ENCODE assay signal across 30 mouse cellular contexts in the genomic region with DNA sequence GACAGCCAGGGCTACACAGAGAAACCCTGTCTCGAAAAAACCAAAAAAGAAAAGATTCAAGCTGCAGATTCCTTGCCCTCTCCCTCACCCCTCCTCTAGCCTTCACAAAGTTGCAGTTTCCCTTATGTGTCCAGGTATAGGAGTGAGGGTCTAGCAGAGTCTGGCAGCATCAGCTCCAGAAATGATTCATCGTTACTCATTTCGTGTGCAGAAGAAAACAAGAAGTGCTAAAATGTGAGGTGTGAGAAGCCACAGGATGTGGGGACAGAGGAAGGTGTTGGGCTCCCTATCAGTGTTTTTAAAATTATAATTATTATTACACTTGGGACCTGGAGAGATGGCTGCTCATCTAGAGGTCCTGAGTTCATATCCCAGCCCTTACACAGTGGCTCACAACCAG. TPM values are rescaled to one million over a fixed set of nuclear protein-coding genes. Genes with fewer than 3 reads are reported as not detected.
A peak's percentile ranks its signal among the peaks of the same experiment; 100 is the strongest.
DNase-seq lines count a peak whose midpoint lies in the region; ATAC-seq and TF ChIP-seq lines count a peak whose summit lies in the region.
"Had no signal": no experiment of that assay in that cellular context is flagged by ENCODE, and none has a peak within 500 bp of the region (broad histone marks: within the 10 kb centered on the region; RNA-seq: fewer than 3 reads in every experiment).

No protein-coding gene starts in this region.

- H3K4me2 ChIP-seq in CH12.LX (ENCODE audit: insufficient read depth, low read depth, poor library complexity, severe bottlenecking): no peak overlapping the region
- no peak overlapping the region for H3K4me2 ChIP-seq in intestine, embryonic 16.5 days (ENCODE audit: low read depth, low read length)
- H3K4me2 ChIP-seq in midbrain, embryonic 13.5 days (replicated peaks): no peak overlapping the region
- H3K4me2 ChIP-seq: forebrain, embryonic 13.5 days; heart, embryonic 13.5 days; hindbrain, embryonic 15.5 days had no signal

- H3K4me1 ChIP-seq in heart, embryonic 10.5 days: no peaks in the 10 kb centered on the region
- H3K4me1 ChIP-seq in CH12.LX (ENCODE audit: control insufficient read depth in 1 of 2, insufficient read depth in 2 of 2): peaks cover 3 to 53% of the 10 kb centered on the region in 2 experiments; a peak in 3 of 4 replicates
- H3K4me1 ChIP-seq in intestine, embryonic 16.5 days (ENCODE audit: control insufficient read depth, insufficient read depth, low read length): no peaks in the 10 kb centered on the region
- no peaks in the 10 kb centered on the region for H3K4me1 ChIP-seq in midbrain, embryonic 13.5 days (replicated peaks)
- H3K4me1 ChIP-seq: forebrain, embryonic 10.5 days; forebrain, embryonic 13.5 days; hindbrain, embryonic 15.5 days had no signal

- no peak overlapping the region for H3K27ac ChIP-seq in heart, embryonic 10.5 days
- H3K27ac ChIP-seq in CH12.LX (ENCODE audit: insufficient read depth, low read depth): no peak overlapping the region
- no peak overlapping the region for H3K27ac ChIP-seq in intestine, embryonic 16.5 days (ENCODE audit: low read length)
- no peak overlapping the region for H3K27ac ChIP-seq in midbrain, embryonic 13.5 days
- H3K27ac ChIP-seq: forebrain, embryonic 10.5 days; forebrain, embryonic 13.5 days; gastrocnemius, adult 2 months; heart, embryonic 13.5 days; hindbrain, embryonic 15.5 days had no signal

- no peaks in the 10 kb centered on the region for H3K27me3 ChIP-seq in heart, embryonic 10.5 days (ENCODE audit: insufficient read depth, poor library complexity, severe bottlenecking)
- no peaks in the 10 kb centered on the region for H3K27me3 ChIP-seq in CH12.LX (replicated peaks)
- H3K27me3 ChIP-seq in intestine, embryonic 16.5 days (replicated peaks; ENCODE audit: control insufficient read depth, insufficient read depth, low read length): no peaks in the 10 kb centered on the region
- H3K27me3 ChIP-seq in midbrain, embryonic 13.5 days: no peaks in the 10 kb centered on the region
- H3K27me3 ChIP-seq: forebrain, embryonic 13.5 days; hindbrain, embryonic 15.5 days had no signal

- intact Hi-C loops in left cerebral cortex, postnatal 25 days (cut with DNase I): no loop called here

- DNase-seq in heart, embryonic 10.5 days (ENCODE audit: low spot score): peak; percentile 20
- DNase-seq in heart, adult 8-10 months (ENCODE audit: low spot score): no peak
- DNase-seq in CH12.LX (ENCODE audit: extremely low read depth): peak; percentile 41
- DNase-seq in left cerebral cortex, postnatal 25 days (ENCODE audit: low spot score in 2 of 2): no peak
- no peak for DNase-seq in cerebellum, adult 11 months
- DNase-seq: adrenal gland, postnatal 10 days; adrenal gland, postnatal 36 days; cerebellum, adult 8-10 months; cerebellum, postnatal 10 days; cerebellum, postnatal 36 days; gastrocnemius, adult 2 months; gastrocnemius, postnatal 14 days; heart, adult 11 months; heart, postnatal 14 days; heart, postnatal 4 days; kidney, adult 2 months had no signal

- TF ChIP-seq POLR2A in CH12.LX (IDR thresholded peaks at IDR 0.05; ENCODE audit: low read depth, low read length): no peak

- no peak for TF ChIP-seq RAD21 in CH12.LX (IDR thresholded peaks at IDR 0.05; ENCODE audit: low read depth, low read length)

- H3K9me3 ChIP-seq in heart, embryonic 10.5 days: no peaks in the 10 kb centered on the region
- peaks cover 2% of the 10 kb centered on the region for H3K9me3 ChIP-seq in CH12.LX (replicated peaks; ENCODE audit: low read length)
- H3K9me3 ChIP-seq in intestine, embryonic 16.5 days (ENCODE audit: control insufficient read depth, low read length): no peaks in the 10 kb centered on the region
- no peaks in the 10 kb centered on the region for H3K9me3 ChIP-seq in midbrain, embryonic 13.5 days
- H3K9me3 ChIP-seq: forebrain, embryonic 10.5 days; forebrain, embryonic 13.5 days; heart, embryonic 13.5 days; hindbrain, embryonic 15.5 days had no signal

- H3K79me2 ChIP-seq in CH12.LX (replicated peaks; ENCODE audit: control insufficient read depth, extremely low read depth, insufficient read depth, poor library complexity, severe bottlenecking): no peaks in the 10 kb centered on the region

- no peak for TF ChIP-seq CTCF in CH12.LX (conservative IDR thresholded peaks at IDR 0.05 in 1 of 2, IDR thresholded peaks at IDR 0.05 in 1 of 2; ENCODE audit: low read depth in 2 of 2, low read length in 2 of 2)

- peak; percentile 76 for TF ChIP-seq EP300 in CH12.LX (IDR thresholded peaks at IDR 0.05; ENCODE audit: low read length)

- no peaks in the 10 kb centered on the region for H3K36me3 ChIP-seq in heart, embryonic 10.5 days
- H3K36me3 ChIP-seq in CH12.LX (replicated peaks in 1 of 2; ENCODE audit: control insufficient read depth in 1 of 2, insufficient read depth in 1 of 2, low read length in 1 of 2): no peaks in the 10 kb centered on the region
- H3K36me3 ChIP-seq in intestine, embryonic 16.5 days (ENCODE audit: control insufficient read depth, insufficient read depth, low read length): no peaks in the 10 kb centered on the region
- no peaks in the 10 kb centered on the region for H3K36me3 ChIP-seq in midbrain, embryonic 13.5 days
- H3K36me3 ChIP-seq: forebrain, embryonic 10.5 days; heart, embryonic 13.5 days; hindbrain, embryonic 15.5 days had no signal

- dilution Hi-C loops in CH12.LX (cut with MboI; ENCODE audit: extremely low pct_ligation_motif_present, extremely low pct_unique_long_range_greater_than_20kb, low sequenced_read_pairs): no loop called here

- no peak overlapping the region for H3K9ac ChIP-seq in CH12.LX (ENCODE audit: insufficient read depth, low read depth)
- H3K9ac ChIP-seq in intestine, embryonic 16.5 days (ENCODE audit: low read depth, low read length): no peak overlapping the region
- H3K9ac ChIP-seq in midbrain, embryonic 13.5 days (replicated peaks): no peak overlapping the region
- H3K9ac ChIP-seq: forebrain, embryonic 13.5 days; heart, embryonic 13.5 days; hindbrain, embryonic 15.5 days had no signal

- 83% methylated on average over 3 of the region's 3 CpGs for WGBS in heart, embryonic 10.5 days
- 75% methylated on average over 3 of the region's 3 CpGs for WGBS in intestine, embryonic 16.5 days
- 86% methylated on average over 3 of the region's 3 CpGs for WGBS in midbrain, embryonic 13.5 days

- in situ Hi-C loops in CH12.LX (cut with MboI; ENCODE audit: low pct_ligation_motif_present, low pct_unique_long_range_greater_than_20kb, low sequenced_read_pairs): loop anchor here (5.0 to 10.0 kb wide), 3 partner anchors 32 to 217 kb away; no protein-coding TSS in a partner anchor

- ATAC-seq in inflammation-experienced regulatory T-cells, adult 6 months: peak; percentile 64
- no peak for ATAC-seq in intestine, embryonic 16.5 days
- no peak for ATAC-seq in midbrain, embryonic 13.5 days
- ATAC-seq: forebrain, embryonic 13.5 days; forebrain, embryonic 16.5 days; intestine, postnatal 0 days had no signal

- H3K4me3 ChIP-seq in heart, embryonic 10.5 days: no peak overlapping the region
- H3K4me3 ChIP-seq in CH12.LX (replicated peaks in 1 of 3; ENCODE audit: low read depth in 2 of 3, low read length in 2 of 3, poor library complexity in 1 of 3): no peak overlapping the region
- no peak overlapping the region for H3K4me3 ChIP-seq in intestine, embryonic 16.5 days (ENCODE audit: low read length)
- no peak overlapping the region for H3K4me3 ChIP-seq in midbrain, embryonic 13.5 days (replicated peaks)
- H3K4me3 ChIP-seq: forebrain, embryonic 10.5 days; forebrain, embryonic 13.5 days; gastrocnemius, adult 2 months; heart, embryonic 13.5 days; hindbrain, embryonic 15.5 days had no signal

TF ChIP-seq in CH12.LX, 34 proteins besides CTCF, POLR2A, EP300 and RAD21 (continues in another document):
- TF ChIP-seq ETS1 (conservative IDR thresholded peaks at IDR 0.05; ENCODE audit: low read depth, low read length) (peak; percentile 34; the same call in 1 of the 2 replicates), MEF2A (IDR thresholded peaks at IDR 0.05; ENCODE audit: borderline replicate concordance, low read depth, low read length) (0 out of 2 replicates have a peak, but pooled peaks have one; percentile 22), CHD1 (IDR thresholded peaks at IDR 0.05; ENCODE audit: low read depth, low read length) (no peak), JUND (conservative IDR thresholded peaks at IDR 0.05; ENCODE audit: low read depth, low read length) (peak; percentile 72)

RNA-seq across cellular contexts. Expression of a gene that starts 20.7 kb away (rescaled TPM):
- 9.6 and 23.7 TPM in 2 replicates for polyA plus RNA-seq in heart, embryonic 10.5 days (2016; fragmentation: Nextera tagmentation; extraction: Ambion mirVana)
- 1 to 10 TPM; 2.0 to 4.4 (median 2.5) TPM for total RNA-seq in heart, adult 8-10 months (2022)
- total RNA-seq in CH12.LX (2012; rRNA removed) (0.13 TPM in 1 of 2 replicates, not detected in the other), CH12.LX (2014; rRNA removed) (not detected in 2 replicates)
- polyA plus RNA-seq in CH12.LX (2012; ENCODE audit: insufficient read length, low read depth): 0.19 TPM in 1 of 2 replicates, not detected in the other
- polyA plus RNA-seq in inflammation-experienced regulatory T-cells, adult 6 months (2017; shearing (Covaris generic)): not detected
- 1 to 10 TPM in 1 of 2 experiments, under 1 TPM in 1; 0.98 to 1.6 TPM for total RNA-seq in left cerebral cortex, postnatal 25 days (2021)
- 0.13 and 0.21 TPM in 2 replicates for polyA plus RNA-seq in intestine, embryonic 16.5 days (2015; fragmentation: Nextera tagmentation; extraction: Ambion mirVana)
- not detected in 2 replicates for polyA plus RNA-seq in midbrain, embryonic 13.5 days (2015; fragmentation: Nextera tagmentation; extraction: Ambion mirVana)
- total RNA-seq: adrenal gland, adult 18-20 months; adrenal gland, postnatal 36 days had no signal
- polyA plus RNA-seq: forebrain, embryonic 13.5 days; hindbrain, embryonic 15.5 days had no signal

RNA-seq across cellular contexts. Expression of a gene that starts 54.2 kb away (rescaled TPM):
- 1.8 and 2.3 TPM in 2 replicates for polyA plus RNA-seq in heart, embryonic 10.5 days (2016; fragmentation: Nextera tagmentation; extraction: Ambion mirVana)
- not detected for total RNA-seq in heart, adult 8-10 months (2022)
- total RNA-seq in CH12.LX (2012; rRNA removed) (0.50 and 0.51 TPM in 2 replicates), CH12.LX (2014; rRNA removed) (0.43 and 0.51 TPM in 2 replicates)
- polyA plus RNA-seq in CH12.LX (2012; ENCODE audit: insufficient read length, low read depth): 1.2 and 1.7 TPM in 2 replicates
- polyA plus RNA-seq in inflammation-experienced regulatory T-cells, adult 6 months (2017; shearing (Covaris generic)): not detected
- 100 to 1,000 TPM; 172 to 174 TPM for total RNA-seq in left cerebral cortex, postnatal 25 days (2021)
- polyA plus RNA-seq in intestine, embryonic 16.5 days (2015; fragmentation: Nextera tagmentation; extraction: Ambion mirVana): 0.93 and 1.2 TPM in 2 replicates
- 12.9 and 13.9 TPM in 2 replicates for polyA plus RNA-seq in midbrain, embryonic 13.5 days (2015; fragmentation: Nextera tagmentation; extraction: Ambion mirVana)
- total RNA-seq: gastrocnemius, adult 2 months; gastrocnemius, postnatal 14 days; gastrocnemius, postnatal 4 days; heart, postnatal 14 days had no signal

RNA-seq across cellular contexts. Expression of a gene that starts 57.7 kb away (rescaled TPM):
- not detected in 2 replicates for polyA plus RNA-seq in heart, embryonic 10.5 days (2016; fragmentation: Nextera tagmentation; extraction: Ambion mirVana)
- total RNA-seq in heart, adult 8-10 months (2022): not detected
- total RNA-seq in CH12.LX (2012; rRNA removed) (not detected in 2 replicates), CH12.LX (2014; rRNA removed) (not detected in 2 replicates)
- 0.44 and 1.3 TPM in 2 replicates for polyA plus RNA-seq in CH12.LX (2012; ENCODE audit: insufficient read length, low read depth)
- polyA plus RNA-seq in inflammation-experienced regulatory T-cells, adult 6 months (2017; shearing (Covaris generic)): not detected
- not detected for total RNA-seq in left cerebral cortex, postnatal 25 days (2021)
- 0.09 TPM in 1 of 2 replicates, not detected in the other for polyA plus RNA-seq in intestine, embryonic 16.5 days (2015; fragmentation: Nextera tagmentation; extraction: Ambion mirVana)
- not detected in 2 replicates for polyA plus RNA-seq in midbrain, embryonic 13.5 days (2015; fragmentation: Nextera tagmentation; extraction: Ambion mirVana)
- total RNA-seq: gastrocnemius, adult 2 months; heart, postnatal 14 days; heart, postnatal 4 days had no signal
- polyA plus RNA-seq: embryonic facial prominence, embryonic 11.5 days; forebrain, embryonic 10.5 days; forebrain, embryonic 13.5 days; forebrain, embryonic 16.5 days; heart, embryonic 13.5 days; heart, embryonic 16.5 days; hindbrain, embryonic 11.5 days; hindbrain, embryonic 15.5 days; intestine, postnatal 0 days had no signal

Comparison
In these comparisons a context has a peak if more than half of its experiments do, and no peak if none do; other contexts are left out.
1. DNase-seq: peak in heart, embryonic 10.5 days (single experiment) and CH12.LX (single experiment); none in heart, adult 8-10 months (single experiment), left cerebral cortex, postnatal 25 days (0 of 2) and cerebellum, adult 11 months (single experiment).